Mouse (Mus musculus) neural tube, embryonic 14.5 days (tissue): Measurements from ENCODE around the gene Ifna6. TPM values are rescaled to one million over a fixed set of nuclear protein-coding genes. Genes with fewer than 3 reads are reported as not detected.
"Not testable (repeated sequence)": the region's sequence is repeated elsewhere in the genome, so short reads cannot be mapped to it uniquely, and the experiment has no call there.

Source experiments
- ATAC-seq: fragments of 200-750 bp; cut with Nextera tagmentation; 2 replicates; pipeline ENCODE4 v1.8.0; 2017; ENCODE audit warnings: low read depth, mild to moderate bottlenecking, moderate TSS enrichment, moderate library complexity
- H3K27ac ChIP-seq: fragments of 300-500 bp; sonication (generic); 2 replicates; pipeline ENCODE4 v1.5.1; 2014; ENCODE audit warnings: low read depth, mild to moderate bottlenecking, control low read depth, low read length, moderate library complexity, mixed read lengths
- H3K27me3 ChIP-seq: fragments of 300-500 bp; sonication (generic); 2 replicates; pipeline ENCODE4 v1.6.1; 2014; ENCODE audit warnings: low read length; ENCODE audit not compliant: control insufficient read depth, insufficient read depth
- H3K36me3 ChIP-seq: fragments of 300-500 bp; sonication (generic); 2 replicates; pipeline ENCODE4 v1.6.1; 2014; ENCODE audit warnings: low read length, mixed read lengths; ENCODE audit not compliant: control insufficient read depth, insufficient read depth
- H3K4me1 ChIP-seq: fragments of 300-500 bp; sonication (generic); 2 replicates; pipeline ENCODE4 v1.6.1; 2014; ENCODE audit warnings: low read length; ENCODE audit not compliant: control insufficient read depth, insufficient read depth
- H3K4me2 ChIP-seq: fragments of 300-500 bp; sonication (generic); 2 replicates; pipeline ENCODE4 v1.6.1; 2014; ENCODE audit warnings: mild to moderate bottlenecking, low read depth, low read length, control low read depth
- H3K4me3 ChIP-seq: fragments of 300-500 bp; sonication (generic); 2 replicates; pipeline ENCODE4 v1.5.1; 2014; ENCODE audit warnings: low read depth, low read length, control low read depth, mixed read lengths
- H3K9ac ChIP-seq: fragments of 300-500 bp; sonication (generic); replicated peaks from 2 replicates; pipeline ENCODE4 v1.6.1; 2014; ENCODE audit warnings: low read depth, mild to moderate bottlenecking, control low read depth, low read length, mixed read lengths
- H3K9me3 ChIP-seq: fragments of 300-500 bp; sonication (generic); 2 replicates; pipeline ENCODE4 v1.6.1; 2016; ENCODE audit warnings: low read length; ENCODE audit not compliant: control insufficient read depth
- WGBS: fragments of 180-500 bp; shearing (Covaris S2); extraction: QIAGEN DNeasy Blood & Tissue Kit; methylation state at CpG from one replicate; pipeline ENCODE4 v1.1.7; 2014; 5-methylcytosine and 5-hydroxymethylcytosine counted together
- polyA plus RNA-seq: library from polyadenylated mRNA; unstranded; fragments of >200 nt; fragmentation: Nextera tagmentation; extraction: Ambion mirVana; gene quantifications from 2 replicates; pipeline ENCODE4 v1.2.1, GENCODE M21; 2014

The Ifna6 gene
- polyA plus RNA-seq, 1 experiment from 2014 or later, result not detected

- not testable (repeated sequence) for H3K4me2 ChIP-seq
Observed at GRCm38 (mm10) chr4:88835225-88835624, 8.0 kb downstream of the Ifna6 start, which contains the start of gene Ifna5. TSS of gene Ifna5 (plus strand) at chr4:88835525.

GRCm38 (mm10) chr4:88838828-88839227 is 11.6 kb downstream of the Ifna6 start:
- Histone ChIP-seq H3K9me3 (no peaks in the 10 kb centered on the region), H3K9ac (no peak overlapping the region), H3K4me3 (no peak overlapping the region), H3K36me3 (no peaks in the 10 kb centered on the region), H3K4me1 (no peaks in the 10 kb centered on the region), H3K27me3 (no peaks in the 10 kb centered on the region), H3K27ac (no peak overlapping the region), H3K4me2 (no peak overlapping the region)
- WGBS, result 45% methylated on average over 3 of the region's 3 CpGs
- ATAC-seq, result no peak

More at GRCm38 (mm10) chr4:88835225-88835624, 8.0 kb downstream of the Ifna6 start, which contains the start of gene Ifna5:
- H3K9me3 ChIP-seq, H3K4me1 ChIP-seq, H3K36me3 ChIP-seq, H3K27ac ChIP-seq, H3K4me3 ChIP-seq, H3K27me3 ChIP-seq, ATAC-seq, H3K9ac ChIP-seq: not testable (repeated sequence)
- WGBS, result 92% methylated on average over 1 of the region's 1 CpGs

- Histone ChIP-seq H3K9me3 (no peaks in the 10 kb centered on the region), H3K27me3 (no peaks in the 10 kb centered on the region), H3K9ac (no peak overlapping the region), H3K4me1 (no peaks in the 10 kb centered on the region), H3K27ac (no peak overlapping the region), H3K4me3 (no peak overlapping the region), H3K36me3 (no peaks in the 10 kb centered on the region), H3K4me2 (no peak overlapping the region)
- 79% methylated on average over 3 of the region's 3 CpGs for WGBS
- ATAC-seq, result no peak
Observed at GRCm38 (mm10) chr4:88840058-88840457, 12.8 kb downstream of the Ifna6 start.

- Histone ChIP-seq H3K27me3 (no peaks in the 10 kb centered on the region), H3K4me1 (no peaks in the 10 kb centered on the region), H3K36me3 (no peaks in the 10 kb centered on the region), H3K4me2 (no peak within 1 kb of the TSS), H3K9ac (no peak within 1 kb of the TSS), H3K9me3 (no peaks in the 10 kb centered on the region), H3K27ac (no peak within 1 kb of the TSS), H3K4me3 (no peak within 1 kb of the TSS)
- 48% methylated on average over 2 of the region's 2 CpGs for WGBS
- no peak for ATAC-seq
Observed at GRCm38 (mm10) chr4:88841438-88841911, 14.3 kb downstream of the Ifna6 start, which contains the start of gene Ifna4. TSS of gene Ifna4 (plus strand) at chr4:88841861.

DNA sequence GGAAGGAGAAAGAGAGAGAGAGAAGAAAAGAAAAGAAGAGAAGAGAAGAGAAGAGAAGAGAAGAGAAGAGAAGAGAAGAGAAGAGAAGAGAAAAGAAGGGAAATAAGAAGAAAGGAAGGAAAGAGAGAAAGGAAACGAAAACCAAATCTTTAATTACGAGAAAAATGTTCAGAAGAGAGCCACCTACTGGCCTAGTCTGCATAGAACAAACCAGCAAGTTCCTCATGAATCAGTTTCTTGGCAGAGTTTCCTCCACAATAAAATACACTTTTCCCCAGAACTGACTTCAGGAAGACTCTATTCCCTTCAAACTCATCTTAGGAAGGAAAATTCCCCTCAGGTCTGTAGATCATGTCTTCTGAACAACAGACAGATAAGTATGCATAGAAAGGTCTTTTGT is 18.1 kb downstream of the Ifna6 start:
- Histone ChIP-seq H3K9me3 (no peaks in the 10 kb centered on the region), H3K36me3 (no peaks in the 10 kb centered on the region), H3K4me2 (no peak overlapping the region), H3K27me3 (no peaks in the 10 kb centered on the region), H3K9ac (no peak overlapping the region), H3K4me1 (no peaks in the 10 kb centered on the region), H3K4me3 (no peak overlapping the region), H3K27ac (no peak overlapping the region)
- ATAC-seq, result no peak
- WGBS, result 60% methylated on average over 2 of the region's 2 CpGs

GRCm38 (mm10) chr4:88849698-88850097 is 22.5 kb downstream of the Ifna6 start, which contains the start of gene Ifna1:
TSS of gene Ifna1 (plus strand) at chr4:88850087.
- Histone ChIP-seq H3K4me3 (no peak within 1 kb of the TSS), H3K27me3 (no peaks in the 10 kb centered on the region), H3K4me1 (no peaks in the 10 kb centered on the region), H3K9ac (no peak within 1 kb of the TSS), H3K36me3 (no peaks in the 10 kb centered on the region), H3K4me2 (no peak within 1 kb of the TSS), H3K9me3 (no peaks in the 10 kb centered on the region), H3K27ac (no peak within 1 kb of the TSS)
- no peak for ATAC-seq
- WGBS, result 68% methylated on average over 1 of the region's 1 CpGs

DNA sequence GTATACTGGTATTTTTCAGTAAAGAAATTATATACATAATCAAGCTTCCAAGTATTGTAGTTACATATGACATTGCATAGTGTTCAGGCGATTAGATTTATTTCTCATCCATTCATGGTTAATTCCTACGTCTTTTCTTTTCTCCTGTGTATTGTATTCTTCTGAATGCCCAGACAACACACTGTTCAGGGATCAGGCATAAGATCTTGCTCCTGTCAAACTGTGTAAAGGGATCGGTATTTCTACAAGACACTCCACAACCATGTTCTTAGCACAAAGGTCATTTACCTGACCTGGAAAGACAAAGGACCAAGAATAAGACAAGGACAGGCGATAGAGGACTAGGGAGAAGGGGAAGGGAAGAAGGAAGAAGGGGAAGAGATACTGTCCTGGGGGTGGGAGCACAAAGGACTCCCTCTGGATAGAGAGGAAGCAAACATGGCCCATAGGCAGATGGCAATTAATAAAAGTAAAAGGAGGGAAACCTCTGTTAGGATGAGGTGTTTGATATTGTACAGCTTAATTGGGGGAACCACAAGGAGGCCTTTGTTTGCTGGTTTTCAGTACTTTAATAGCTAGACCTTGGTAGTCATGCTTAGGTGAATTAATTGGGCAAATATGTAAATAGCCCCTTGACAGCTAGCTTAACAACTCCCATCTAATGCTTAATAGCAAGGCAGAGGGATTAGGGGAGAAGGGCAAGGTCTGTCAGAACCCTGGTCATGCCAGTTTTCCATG is 24.0 kb downstream of the Ifna6 start:
- Histone ChIP-seq H3K4me1 (no peaks in the 10 kb centered on the region), H3K27ac (no peak overlapping the region), H3K4me2 (no peak overlapping the region), H3K9ac (no peak overlapping the region), H3K9me3 (no peaks in the 10 kb centered on the region), H3K27me3 (no peaks in the 10 kb centered on the region), H3K36me3 (no peaks in the 10 kb centered on the region), H3K4me3 (no peak overlapping the region)
- ATAC-seq, result no peak
- WGBS, result 28% methylated on average over 4 of the region's 4 CpGs

GRCm38 (mm10) chr4:88859214-88859613 is 32.0 kb downstream of the Ifna6 start:
- Histone ChIP-seq H3K27me3 (no peaks in the 10 kb centered on the region), H3K27ac (no peak overlapping the region), H3K9ac (no peak overlapping the region), H3K4me1 (no peaks in the 10 kb centered on the region), H3K4me2 (no peak overlapping the region), H3K36me3 (no peaks in the 10 kb centered on the region), H3K9me3 (no peaks in the 10 kb centered on the region), H3K4me3 (no peak overlapping the region)
- ATAC-seq, result no peak

- Histone ChIP-seq H3K36me3 (no peaks in the 10 kb centered on the region), H3K9ac (no peak overlapping the region), H3K9me3 (no peaks in the 10 kb centered on the region), H3K4me2 (no peak overlapping the region), H3K4me1 (no peaks in the 10 kb centered on the region), H3K4me3 (no peak overlapping the region), H3K27ac (no peak overlapping the region), H3K27me3 (no peaks in the 10 kb centered on the region)
- 14% methylated on average over 7 of the region's 7 CpGs for WGBS
- no peak for ATAC-seq
Observed at GRCm38 (mm10) chr4:88863309-88863708, 36.1 kb downstream of the Ifna6 start.
